Mouse (Mus musculus): ENCODE data around the gene Actb. TPM values are rescaled to one million over a fixed set of nuclear protein-coding genes. Genes with fewer than 3 reads are reported as not detected.
A peak's percentile ranks its signal among the peaks of the same experiment; 100 is the strongest.

Actb gene
- polyA plus RNA-seq, 1 experiment, result 2,511 TPM

GRCm38 (mm10) chr5:142905725-142906531 lies 626 bp downstream of the Actb start:
- Histone ChIP-seq H3K27me3 (replicated peaks; ENCODE audit: control insufficient read depth, insufficient read depth, low read length) (no peaks in the 10 kb centered on the region), H3K4me3 (ENCODE audit: insufficient read depth, low read depth, low read length) (peak overlapping the region; percentile 84), H3K27ac (ENCODE audit: insufficient read depth, low read depth, low read length) (peak overlapping the region; percentile 99), H3K36me3 (ENCODE audit: control insufficient read depth, insufficient read depth, low read length) (peaks cover 16% of the 10 kb centered on the region; the same call in 1 of the 2 replicates), H3K4me1 (ENCODE audit: control insufficient read depth, insufficient read depth, low read length) (peaks cover 34% of the 10 kb centered on the region)
- TF ChIP-seq POLR2A (IDR thresholded peaks at IDR 0.05; ENCODE audit: low read depth, low read length) (peak; percentile 68), CTCF (conservative IDR thresholded peaks at IDR 0.05; ENCODE audit: insufficient read depth, insufficient read length, low read depth, low read length) (peak; percentile 74)
- peak; percentile 99 for DNase-seq
- WGBS, result under 1% methylated on average over 84 of the region's 84 CpGs

- Histone ChIP-seq H3K27ac (ENCODE audit: insufficient read depth, low read depth, low read length) (peak overlapping the region; percentile 63), H3K36me3 (ENCODE audit: control insufficient read depth, insufficient read depth, low read length) (peaks cover 16% of the 10 kb centered on the region; the same call in 1 of the 2 replicates), H3K4me1 (ENCODE audit: control insufficient read depth, insufficient read depth, low read length) (peaks cover 33% of the 10 kb centered on the region), H3K27me3 (replicated peaks; ENCODE audit: control insufficient read depth, insufficient read depth, low read length) (no peaks in the 10 kb centered on the region), H3K4me3 (ENCODE audit: insufficient read depth, low read depth, low read length) (peak overlapping the region; percentile 80)
- no peak for DNase-seq
- 1% methylated on average over 27 of the region's 27 CpGs for WGBS
- TF ChIP-seq POLR2A (IDR thresholded peaks at IDR 0.05; ENCODE audit: low read depth, low read length) (no peak), CTCF (conservative IDR thresholded peaks at IDR 0.05; ENCODE audit: insufficient read depth, insufficient read length, low read depth, low read length) (no peak)
Measured at GRCm38 (mm10) chr5:142905038-142905695, 1.4 kb downstream of the Actb start.

- Histone ChIP-seq H3K27ac (ENCODE audit: insufficient read depth, low read depth, low read length) (0 out of 2 replicates have a peak overlapping the region, but pooled peaks have one; percentile 63), H3K27me3 (replicated peaks; ENCODE audit: control insufficient read depth, insufficient read depth, low read length) (no peaks in the 10 kb centered on the region), H3K4me1 (ENCODE audit: control insufficient read depth, insufficient read depth, low read length) (peaks cover 26% of the 10 kb centered on the region), H3K36me3 (ENCODE audit: control insufficient read depth, insufficient read depth, low read length) (peaks cover 16% of the 10 kb centered on the region; the same call in 1 of the 2 replicates), H3K4me3 (ENCODE audit: insufficient read depth, low read depth, low read length) (peak overlapping the region; percentile 80)
- no peak for TF ChIP-seq CTCF (conservative IDR thresholded peaks at IDR 0.05; ENCODE audit: insufficient read depth, insufficient read length, low read depth, low read length)
- no peak for TF ChIP-seq POLR2A (IDR thresholded peaks at IDR 0.05; ENCODE audit: low read depth, low read length)
- WGBS, result 19% methylated on average over 19 of the region's 19 CpGs
- DNase-seq, result no peak
Measured at GRCm38 (mm10) chr5:142904208-142905037, 2.1 kb downstream of the Actb start.

GRCm38 (mm10) chr5:142903470-142904207 lies 2.9 kb downstream of the Actb start:
- Histone ChIP-seq H3K4me3 (ENCODE audit: insufficient read depth, low read depth, low read length) (peak overlapping the region; percentile 80), H3K36me3 (ENCODE audit: control insufficient read depth, insufficient read depth, low read length) (peaks cover 16% of the 10 kb centered on the region; the same call in 1 of the 2 replicates), H3K27ac (ENCODE audit: insufficient read depth, low read depth, low read length) (no peak overlapping the region), H3K27me3 (replicated peaks; ENCODE audit: control insufficient read depth, insufficient read depth, low read length) (no peaks in the 10 kb centered on the region), H3K4me1 (ENCODE audit: control insufficient read depth, insufficient read depth, low read length) (peaks cover 18% of the 10 kb centered on the region)
- no peak for TF ChIP-seq POLR2A (IDR thresholded peaks at IDR 0.05; ENCODE audit: low read depth, low read length)
- no peak for TF ChIP-seq CTCF (conservative IDR thresholded peaks at IDR 0.05; ENCODE audit: insufficient read depth, insufficient read length, low read depth, low read length)
- 38% methylated on average over 14 of the region's 14 CpGs for WGBS
- no peak for DNase-seq

GRCm38 (mm10) chr5:142902506-142903314 lies 3.8 kb downstream of the Actb start:
- WGBS, result 48% methylated on average over 5 of the region's 5 CpGs
- no peaks in the 10 kb centered on the region for H3K27me3 ChIP-seq (replicated peaks; ENCODE audit: control insufficient read depth, insufficient read depth, low read length)
- no peak overlapping the region for H3K27ac ChIP-seq (ENCODE audit: insufficient read depth, low read depth, low read length)
- no peak for DNase-seq
- H3K4me1 ChIP-seq (ENCODE audit: control insufficient read depth, insufficient read depth, low read length), result peaks cover 9% of the 10 kb centered on the region
- H3K36me3 ChIP-seq (ENCODE audit: control insufficient read depth, insufficient read depth, low read length), result peaks cover 16% of the 10 kb centered on the region; the same call in 1 of the 2 replicates
- TF ChIP-seq POLR2A (IDR thresholded peaks at IDR 0.05; ENCODE audit: low read depth, low read length) (no peak), CTCF (conservative IDR thresholded peaks at IDR 0.05; ENCODE audit: insufficient read depth, insufficient read length, low read depth, low read length) (no peak)
- no peak overlapping the region for H3K4me3 ChIP-seq (ENCODE audit: insufficient read depth, low read depth, low read length)

All from kidney, adult 2 months (tissue).